Mouse (Mus musculus) liver, embryonic 15.5 days (tissue): ENCODE measurements around the gene Sav1. TPM values are rescaled to one million over a fixed set of nuclear protein-coding genes. Genes with fewer than 3 reads are reported as not detected.

Source experiments
- polyA plus RNA-seq: library from polyadenylated mRNA; unstranded; fragments of >200 nt; fragmentation: Nextera tagmentation; extraction: Ambion mirVana; gene quantifications from 2 replicates; pipeline ENCODE4 v1.2.1, GENCODE M21; 2015

The Sav1 gene
- polyA plus RNA-seq, 1 experiment from 2014 or later, result 3.7 TPM

Other genes with a start within 250 kb of the Sav1 start
- 1.5 and 1.7 TPM in 2 replicates for gene Cdkl1, start 195.7 kb downstream of the Sav1 start, polyA plus RNA-seq
- 0.91 and 1.5 TPM in 2 replicates for gene Atl1, start 94.4 kb downstream of the Sav1 start, polyA plus RNA-seq
- 25.9 and 28.3 TPM in 2 replicates for gene Map4k5, start 93.8 kb downstream of the Sav1 start, polyA plus RNA-seq
- gene Nin, start 126.7 kb upstream of the Sav1 start, polyA plus RNA-seq, result 3.0 and 3.2 TPM in 2 replicates
- gene Abhd12b, start 167.1 kb upstream of the Sav1 start, polyA plus RNA-seq, result not detected in 2 replicates
- 85.0 and 106 TPM in 2 replicates for gene Pygl, start 244.5 kb upstream of the Sav1 start, polyA plus RNA-seq